Mouse (Mus musculus): Measurements from ENCODE around the gene AC124502.3. TPM values are rescaled to one million over a fixed set of nuclear protein-coding genes. Genes with fewer than 3 reads are reported as not detected.

The AC124502.3 gene
- total RNA-seq, 2 experiments from 2014 or later, result 3.4 to 6.9 TPM

DNA sequence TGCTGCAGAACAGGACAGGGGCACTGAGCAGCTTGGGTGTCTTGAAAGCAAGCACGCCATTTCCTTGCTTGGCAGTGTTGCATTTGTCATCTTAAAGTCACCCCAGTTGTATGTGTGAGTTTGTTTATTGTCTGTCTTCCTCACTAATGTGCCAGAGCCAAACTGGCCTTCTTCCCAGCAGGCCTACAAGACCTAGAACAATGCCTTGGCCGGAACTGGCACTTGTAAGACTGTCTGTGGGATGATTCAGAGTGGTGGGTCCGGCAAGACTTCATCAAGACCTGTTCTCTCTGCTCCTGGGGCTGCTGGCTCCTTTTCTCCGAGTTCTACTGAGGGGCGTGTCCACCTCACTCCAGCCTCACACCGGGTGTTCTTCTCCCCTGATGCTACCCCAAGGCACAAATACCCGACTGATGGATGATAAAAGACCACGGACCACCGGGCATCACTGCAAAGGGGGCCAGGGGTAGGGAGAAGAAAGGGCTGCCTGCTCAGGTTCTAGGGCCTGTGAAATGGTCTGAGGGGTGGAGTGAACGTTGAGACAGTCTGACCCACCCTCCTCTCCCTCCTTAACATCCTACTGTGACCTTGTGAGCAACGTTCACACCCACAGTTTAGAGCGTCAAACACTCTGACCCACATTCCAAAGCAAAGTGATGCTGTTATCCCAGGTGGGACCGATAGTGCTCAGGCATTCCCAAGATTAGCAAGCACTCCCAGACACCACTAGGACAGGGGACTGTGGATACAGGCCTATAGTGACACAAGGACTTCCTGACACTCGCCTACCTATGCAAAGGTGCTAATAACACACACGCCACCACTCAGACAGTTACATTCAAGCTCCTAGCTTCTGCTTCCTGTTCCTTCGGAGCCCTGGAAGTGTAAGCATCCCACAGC, 19.4 kb downstream of the AC124502.3 start:
- no peak for DNase-seq (ENCODE audit: low spot score in 2 of 2)

DNA sequence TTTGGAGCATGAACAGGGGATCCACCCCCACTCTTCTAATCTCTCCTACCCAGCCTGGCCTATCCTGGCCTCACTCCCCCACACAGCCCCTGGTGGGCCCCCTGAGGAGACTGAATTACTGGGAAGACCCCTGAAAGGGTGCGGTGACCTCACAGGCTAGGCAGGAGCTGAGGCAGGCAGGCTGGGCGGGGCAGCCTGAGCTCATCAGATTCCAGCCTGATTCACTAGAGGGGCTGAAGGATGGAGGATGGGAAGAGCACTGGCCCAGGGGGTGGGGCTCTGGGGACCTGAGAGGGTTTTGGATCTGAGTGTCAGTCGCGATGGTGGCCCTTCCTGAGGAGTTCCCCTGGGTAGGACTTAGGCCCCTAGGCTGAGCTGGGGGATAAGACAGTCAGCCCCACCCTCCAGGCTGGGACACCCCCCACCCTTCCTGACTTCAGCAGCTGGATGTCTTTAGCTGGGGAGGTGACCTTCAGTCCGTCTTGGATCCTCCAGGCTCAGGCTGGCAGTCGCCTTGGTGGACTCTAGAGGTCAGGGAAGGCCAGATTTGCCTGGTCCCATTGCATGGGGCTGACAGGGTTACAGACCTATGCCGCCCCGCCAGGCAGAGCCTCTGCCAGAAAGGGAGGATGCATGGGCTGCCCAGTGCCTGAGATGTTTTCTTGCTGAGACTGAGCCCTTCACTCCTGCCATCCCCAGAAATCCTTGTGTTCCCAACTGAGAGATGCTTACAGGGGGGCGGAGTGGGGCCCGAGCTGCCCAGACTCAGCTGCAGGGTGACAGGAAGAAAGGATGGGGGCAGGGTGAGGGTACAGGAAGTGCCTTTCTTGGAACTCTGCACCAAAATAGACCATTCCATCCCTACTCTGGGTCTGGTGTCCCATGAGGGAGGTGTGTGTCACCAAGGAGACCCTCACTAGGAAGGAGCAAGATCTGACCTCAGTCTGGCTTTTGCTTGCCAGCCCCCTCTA, 20.4 kb downstream of the AC124502.3 start:
- no peak for DNase-seq (ENCODE audit: low spot score in 2 of 2)

DNA sequence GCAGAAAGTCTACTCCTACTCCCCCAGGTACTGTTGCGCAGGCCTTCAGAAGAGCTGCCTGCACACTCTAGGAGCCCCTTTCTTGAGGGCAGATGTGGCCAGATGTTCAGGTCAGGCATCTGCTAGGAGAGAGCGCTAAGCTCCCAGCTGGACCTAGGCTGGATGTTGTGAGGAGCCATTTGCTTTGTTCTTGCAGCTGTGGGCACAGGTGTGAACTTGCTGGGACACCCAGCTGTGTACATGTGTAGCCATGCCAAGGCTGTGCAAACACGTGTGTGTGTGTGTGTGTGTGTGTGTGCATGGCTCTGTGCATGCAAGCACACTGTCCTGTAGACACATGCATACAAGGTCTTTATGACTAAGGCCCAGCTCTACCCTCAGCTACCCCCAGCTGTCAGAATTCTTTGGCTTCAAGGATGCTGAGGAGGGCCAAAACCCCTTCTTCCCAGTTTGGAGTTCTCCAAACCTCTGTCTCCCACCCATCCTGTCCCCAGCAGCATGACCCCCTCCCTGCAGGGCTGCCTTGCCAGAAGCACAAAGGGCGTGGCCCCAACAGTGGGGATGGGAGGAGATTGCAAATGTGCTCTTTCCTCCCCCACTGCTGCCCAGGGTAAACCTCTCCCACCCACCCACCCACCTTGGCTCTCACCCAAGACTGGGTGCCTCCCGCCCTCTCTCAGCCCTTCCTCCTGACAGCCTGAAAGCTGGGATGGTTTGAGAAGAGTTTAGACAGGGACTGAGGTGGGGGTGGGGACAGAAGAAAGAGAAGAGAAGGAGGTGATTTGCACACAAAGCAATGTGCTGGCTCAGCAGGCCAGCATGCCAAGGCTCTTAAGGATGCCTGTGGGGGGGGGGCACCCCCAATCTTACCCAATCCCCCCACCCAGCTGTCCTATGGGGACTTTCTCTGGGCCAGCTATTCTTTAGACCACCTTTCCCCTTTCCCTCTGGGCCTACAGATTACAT, 22.0 kb downstream of the AC124502.3 start:
- DNase-seq (ENCODE audit: low spot score in 2 of 2), result no peak

DNA sequence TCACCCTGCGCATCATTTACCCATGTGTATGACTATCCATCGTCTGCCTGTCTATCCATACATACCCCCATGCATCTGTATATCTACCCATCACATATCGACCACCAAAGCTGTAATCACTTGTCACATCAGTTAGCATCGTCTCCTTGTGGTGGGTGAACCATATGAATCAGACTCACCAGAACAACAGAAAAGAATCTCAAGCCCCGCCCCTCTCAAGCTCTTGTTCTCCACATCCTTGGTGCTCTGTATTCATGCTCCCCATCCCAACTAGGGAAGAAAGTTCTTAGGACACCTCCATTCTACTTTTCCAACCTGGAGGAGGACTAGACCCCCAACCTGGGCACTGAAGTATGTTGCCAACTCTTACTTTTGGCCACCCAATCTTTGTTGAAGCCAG, 23.4 kb downstream of the AC124502.3 start:
- no peak for DNase-seq (ENCODE audit: low spot score in 2 of 2)

DNA sequence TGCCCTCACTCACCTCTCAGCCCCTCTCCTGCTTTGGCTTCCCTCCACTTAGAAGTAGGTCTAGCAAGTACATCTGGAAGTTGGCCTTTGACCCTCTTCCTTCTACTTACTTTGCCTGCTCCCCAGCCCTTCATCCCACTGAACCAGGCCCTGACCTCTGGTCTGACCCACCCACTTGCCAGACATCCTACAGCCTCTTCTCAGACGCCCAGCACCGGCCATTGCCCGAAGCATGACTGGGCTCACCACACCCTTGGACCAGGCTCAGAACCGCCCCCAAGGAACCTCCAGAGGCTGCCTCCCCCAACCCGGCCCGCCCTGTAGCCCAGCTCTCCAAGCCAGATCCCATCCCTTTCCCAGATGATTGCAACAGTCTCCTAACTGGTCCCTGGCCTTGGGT, 23.8 kb downstream of the AC124502.3 start:
- DNase-seq (ENCODE audit: low spot score in 2 of 2), result no peak

DNA sequence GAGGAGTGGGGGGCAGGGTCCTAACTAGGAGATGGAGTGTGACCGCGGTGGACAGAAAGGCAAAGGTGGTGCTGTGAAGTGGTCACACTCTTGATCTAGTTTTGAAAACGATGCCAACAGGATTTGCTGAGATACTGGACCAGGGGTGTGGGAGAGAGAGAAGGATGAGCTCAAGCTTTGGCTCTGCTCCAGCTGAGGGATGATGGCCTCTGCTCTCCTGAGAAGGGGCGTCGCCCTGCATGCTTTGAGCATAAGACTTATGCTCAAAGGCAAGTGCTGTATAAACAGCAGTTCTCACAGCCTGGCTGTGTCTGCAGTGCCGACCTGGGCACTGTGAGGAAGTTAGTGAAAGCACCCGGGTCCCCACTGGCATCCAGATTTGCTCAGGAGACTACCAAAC, 26.4 kb downstream of the AC124502.3 start:
- DNase-seq (ENCODE audit: low spot score in 2 of 2), result no peak

DNA sequence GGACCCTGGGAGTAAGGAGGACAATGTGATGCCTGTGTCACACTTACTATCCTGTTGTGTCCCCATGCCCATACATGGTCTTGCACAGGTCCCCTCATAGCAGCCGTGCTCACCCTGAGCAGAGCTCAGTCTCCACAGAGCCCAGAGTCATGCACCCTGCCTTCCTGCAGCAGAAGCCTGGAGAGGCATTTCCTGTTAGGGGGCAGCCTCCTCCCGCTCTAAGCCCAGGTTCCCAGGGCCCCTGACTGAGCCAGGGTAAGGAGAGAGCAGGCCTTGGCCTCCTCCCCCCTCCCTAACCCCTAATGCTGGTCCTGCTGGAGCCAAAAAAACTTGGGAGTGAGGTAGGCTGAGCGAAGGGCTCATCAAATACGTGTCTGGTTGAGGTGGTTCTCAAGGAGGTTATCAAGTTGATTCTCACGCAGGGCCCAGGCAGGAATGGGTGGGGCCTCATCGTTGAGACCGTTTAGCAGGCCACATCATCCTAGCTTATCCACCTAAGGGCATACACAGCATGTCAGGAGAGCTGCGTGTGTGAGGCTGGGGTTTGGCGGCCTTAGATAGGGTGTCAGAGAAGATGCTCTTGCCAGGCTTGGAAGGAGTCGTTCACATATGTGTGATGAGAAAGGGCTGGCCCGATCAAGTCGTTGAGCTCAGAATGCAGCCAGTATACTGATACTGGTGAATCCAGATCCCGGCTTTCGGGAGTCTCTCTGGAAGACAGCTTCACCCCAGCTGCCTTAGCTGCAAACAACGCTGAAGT, 28.5 kb downstream of the AC124502.3 start:
- DNase-seq (ENCODE audit: low spot score in 2 of 2), result no peak

DNA sequence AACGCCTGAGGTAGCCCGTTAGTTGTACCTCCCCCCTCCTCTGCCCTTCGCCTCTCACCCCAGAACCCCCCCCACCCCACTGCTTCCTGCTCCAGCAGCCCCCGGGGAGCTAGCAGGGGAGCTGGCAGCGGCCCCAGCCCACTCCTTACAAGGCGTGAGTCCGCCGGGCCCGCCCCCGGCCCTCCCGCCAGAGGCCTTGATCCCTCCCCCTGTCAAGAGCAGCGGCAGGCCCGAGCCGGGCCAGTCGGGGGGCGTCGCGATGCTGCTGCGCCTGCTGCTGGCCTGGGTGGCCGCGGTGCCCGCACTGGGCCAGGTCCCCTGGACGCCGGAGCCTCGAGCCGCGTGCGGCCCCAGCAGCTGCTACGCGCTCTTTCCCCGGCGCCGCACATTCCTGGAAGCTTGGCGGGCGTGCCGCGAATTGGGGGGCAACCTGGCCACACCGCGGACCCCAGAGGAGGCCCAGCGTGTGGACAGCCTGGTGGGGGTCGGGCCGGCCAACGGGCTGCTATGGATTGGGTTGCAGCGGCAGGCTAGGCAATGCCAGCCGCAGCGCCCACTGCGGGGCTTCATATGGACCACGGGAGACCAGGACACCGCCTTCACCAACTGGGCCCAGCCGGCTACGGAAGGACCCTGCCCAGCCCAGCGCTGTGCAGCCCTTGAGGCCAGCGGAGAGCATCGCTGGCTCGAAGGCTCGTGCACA, 29.3 kb downstream of the AC124502.3 start, which contains the start of gene Cd248:
Gene Cd248, plus strand, starts transcription at position 212 of the 703 bp plus-strand sequence.
- DNase-seq (ENCODE audit: low spot score in 2 of 2), result no peak

DNA sequence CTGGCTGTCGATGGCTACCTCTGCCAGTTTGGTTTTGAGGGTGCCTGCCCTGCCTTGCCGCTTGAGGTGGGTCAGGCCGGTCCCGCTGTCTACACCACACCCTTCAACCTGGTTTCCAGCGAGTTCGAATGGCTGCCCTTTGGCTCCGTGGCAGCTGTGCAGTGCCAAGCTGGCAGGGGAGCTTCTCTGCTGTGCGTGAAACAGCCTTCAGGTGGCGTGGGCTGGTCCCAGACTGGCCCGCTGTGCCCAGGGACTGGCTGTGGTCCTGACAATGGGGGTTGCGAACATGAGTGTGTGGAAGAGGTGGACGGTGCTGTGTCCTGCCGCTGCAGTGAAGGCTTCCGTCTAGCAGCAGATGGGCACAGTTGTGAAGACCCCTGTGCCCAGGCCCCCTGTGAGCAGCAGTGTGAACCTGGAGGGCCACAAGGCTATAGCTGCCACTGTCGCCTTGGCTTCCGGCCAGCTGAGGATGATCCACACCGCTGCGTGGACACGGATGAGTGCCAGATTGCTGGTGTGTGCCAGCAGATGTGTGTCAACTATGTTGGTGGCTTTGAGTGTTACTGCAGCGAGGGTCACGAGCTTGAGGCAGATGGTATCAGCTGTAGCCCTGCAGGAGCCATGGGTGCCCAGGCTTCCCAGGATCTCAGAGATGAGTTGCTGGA, 30.0 kb downstream of the AC124502.3 start:
- no peak for DNase-seq (ENCODE audit: low spot score in 2 of 2)

DNA sequence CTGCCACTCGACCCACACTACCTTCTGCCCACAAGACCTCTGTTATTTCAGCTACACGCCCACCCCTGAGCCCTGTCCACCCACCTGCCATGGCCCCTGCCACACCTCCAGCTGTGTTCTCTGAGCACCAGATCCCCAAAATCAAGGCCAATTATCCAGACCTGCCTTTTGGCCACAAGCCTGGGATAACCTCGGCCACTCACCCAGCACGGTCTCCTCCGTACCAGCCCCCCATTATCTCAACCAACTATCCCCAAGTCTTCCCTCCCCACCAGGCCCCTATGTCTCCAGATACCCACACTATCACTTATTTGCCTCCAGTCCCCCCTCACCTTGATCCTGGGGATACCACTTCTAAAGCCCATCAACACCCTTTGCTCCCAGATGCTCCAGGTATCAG, 30.8 kb downstream of the AC124502.3 start:
- DNase-seq (ENCODE audit: low spot score in 2 of 2), result no peak

DNA sequence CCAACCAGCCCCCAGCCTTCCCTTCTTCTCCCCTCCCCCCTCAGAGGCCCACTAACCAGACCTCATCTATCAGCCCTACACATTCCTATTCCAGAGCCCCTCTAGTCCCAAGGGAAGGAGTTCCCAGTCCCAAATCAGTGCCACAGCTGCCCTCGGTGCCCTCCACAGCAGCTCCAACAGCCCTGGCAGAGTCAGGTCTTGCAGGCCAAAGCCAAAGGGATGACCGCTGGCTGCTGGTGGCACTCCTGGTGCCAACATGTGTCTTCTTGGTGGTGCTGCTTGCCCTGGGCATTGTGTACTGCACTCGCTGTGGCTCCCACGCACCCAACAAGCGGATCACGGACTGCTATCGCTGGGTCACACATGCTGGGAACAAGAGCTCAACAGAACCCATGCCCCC, 31.3 kb downstream of the AC124502.3 start:
- DNase-seq (ENCODE audit: low spot score in 2 of 2), result no peak

DNA sequence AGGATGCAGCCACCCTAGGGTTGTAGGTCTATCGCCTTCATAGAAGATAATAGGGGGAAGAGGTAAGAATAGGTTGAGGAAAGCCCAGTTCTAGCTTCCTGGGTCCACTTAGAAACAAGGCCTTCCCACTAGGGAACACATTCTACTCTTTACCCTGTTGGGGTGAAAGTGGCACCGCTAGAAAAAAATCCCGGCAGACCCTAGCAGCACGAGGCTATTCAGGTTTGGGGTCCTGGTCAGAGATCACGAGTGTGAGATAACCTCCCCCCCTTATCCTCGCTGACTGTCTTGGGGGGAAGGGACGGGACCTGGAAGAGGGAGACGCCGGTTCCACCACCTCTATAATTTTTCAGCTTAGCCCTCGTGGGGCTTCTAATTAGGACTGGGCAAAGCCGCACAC, 32.4 kb downstream of the AC124502.3 start:
- no peak for DNase-seq (ENCODE audit: low spot score in 2 of 2)

DNA sequence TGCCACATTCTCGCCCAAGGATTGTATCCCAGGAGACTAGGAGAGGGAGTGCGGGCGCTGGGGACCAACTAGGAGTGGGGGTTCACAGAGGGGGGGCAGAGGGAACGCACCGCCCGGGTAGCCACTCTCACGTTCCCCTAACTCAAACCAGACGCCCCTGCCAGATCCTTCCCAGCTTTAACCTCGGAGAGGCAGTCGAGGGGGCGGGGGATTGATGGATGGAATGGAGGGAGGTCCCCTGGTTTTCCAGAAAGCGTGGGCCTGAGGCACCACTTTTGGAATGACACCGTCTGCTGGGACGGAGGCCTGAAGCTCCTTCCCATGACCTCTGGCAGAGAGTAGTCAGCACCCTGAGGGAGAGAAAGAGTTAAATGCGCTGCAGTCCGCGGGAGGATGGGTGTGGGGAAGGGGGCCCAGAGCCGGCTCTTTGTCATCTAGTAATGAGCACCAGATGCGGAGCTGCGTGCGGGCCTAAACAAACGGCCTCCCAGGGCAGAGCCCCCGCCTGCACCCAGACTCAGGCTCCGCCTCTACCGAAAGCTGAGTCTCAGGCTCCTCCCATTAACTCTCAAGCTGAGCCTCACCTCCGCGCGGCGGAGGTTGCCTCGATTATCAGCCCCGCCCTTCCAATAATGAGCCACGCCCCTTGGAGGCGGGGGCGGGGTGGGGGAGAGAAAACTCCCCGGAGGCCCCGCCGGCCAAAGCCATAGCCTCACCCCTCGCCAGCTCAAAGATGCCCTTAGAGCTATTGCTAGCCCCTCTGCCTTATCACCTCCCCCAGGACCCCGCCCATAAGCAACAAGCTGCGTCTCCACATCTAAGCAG, 33.1 kb downstream of the AC124502.3 start:
- no peak for DNase-seq (ENCODE audit: low spot score in 2 of 2)

DNA sequence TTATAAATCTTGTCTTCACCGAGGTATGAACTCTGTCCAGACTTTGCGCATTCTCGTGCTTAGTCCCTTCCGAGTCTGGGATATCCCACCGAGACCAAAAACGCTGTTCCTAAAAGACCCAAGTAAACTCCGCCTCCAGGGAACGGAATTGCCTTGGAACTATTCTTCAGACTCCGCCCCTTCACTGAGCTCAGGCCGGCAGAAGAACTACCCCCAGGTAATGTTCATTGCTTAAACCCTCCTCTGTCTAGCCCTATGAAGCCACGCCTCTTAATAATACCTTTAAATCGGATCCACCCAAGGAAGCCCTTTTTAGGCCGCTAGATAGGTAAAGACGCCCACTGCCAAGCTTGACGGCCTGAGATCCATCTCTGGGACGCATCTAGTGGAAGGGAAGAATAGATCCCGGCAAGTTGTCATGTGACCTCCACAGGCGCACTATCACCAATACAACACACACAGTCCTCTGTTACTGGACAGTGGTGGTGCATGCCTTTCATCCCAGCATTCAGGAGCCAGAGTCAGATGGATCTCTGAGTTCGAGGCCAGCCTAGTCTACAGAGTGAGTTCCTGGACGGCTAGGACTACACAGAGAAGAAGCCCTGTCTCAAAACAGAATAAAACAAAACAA, 33.8 kb downstream of the AC124502.3 start:
- DNase-seq (ENCODE audit: low spot score in 2 of 2), result no peak

DNA sequence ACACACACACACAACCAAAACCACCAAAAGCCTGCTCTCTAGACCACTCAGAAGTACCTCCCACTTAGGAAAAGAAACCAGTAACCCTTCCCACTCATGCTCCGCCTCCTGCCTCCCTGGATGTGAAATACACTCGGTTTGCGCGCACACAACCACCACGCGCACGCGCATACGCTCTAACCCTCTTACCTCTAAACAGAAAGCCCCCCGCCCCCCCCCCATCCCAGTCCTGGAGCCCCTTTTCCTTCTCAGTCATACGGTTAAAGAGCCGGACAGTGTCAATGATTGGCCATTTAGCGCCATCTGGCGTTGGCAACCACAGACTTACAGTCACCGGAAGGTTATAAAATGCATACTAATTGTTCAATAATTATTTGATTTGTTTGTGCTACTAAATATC, 34.3 kb downstream of the AC124502.3 start:
- DNase-seq (ENCODE audit: low spot score in 2 of 2), result no peak

DNA sequence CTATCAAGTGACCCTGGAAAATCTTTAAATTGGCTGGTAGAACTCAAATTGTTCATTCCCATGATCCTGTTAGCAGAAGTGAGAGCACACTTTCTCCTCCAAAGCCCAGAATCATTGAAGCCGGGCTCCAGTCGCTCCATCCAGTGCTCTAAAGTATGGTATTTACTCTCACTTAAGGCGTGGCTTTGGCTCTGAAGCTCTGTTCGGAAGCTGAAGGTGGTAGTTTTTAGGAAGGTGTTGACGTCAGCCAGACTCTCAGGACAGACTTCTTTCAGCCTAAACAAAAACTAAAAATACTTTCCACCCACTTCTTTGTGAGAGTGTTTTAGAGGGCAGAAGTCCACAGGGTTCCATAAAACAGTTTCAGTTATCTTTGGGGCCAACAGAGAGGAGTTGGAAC, 34.8 kb downstream of the AC124502.3 start:
- no peak for DNase-seq (ENCODE audit: low spot score in 2 of 2)

DNA sequence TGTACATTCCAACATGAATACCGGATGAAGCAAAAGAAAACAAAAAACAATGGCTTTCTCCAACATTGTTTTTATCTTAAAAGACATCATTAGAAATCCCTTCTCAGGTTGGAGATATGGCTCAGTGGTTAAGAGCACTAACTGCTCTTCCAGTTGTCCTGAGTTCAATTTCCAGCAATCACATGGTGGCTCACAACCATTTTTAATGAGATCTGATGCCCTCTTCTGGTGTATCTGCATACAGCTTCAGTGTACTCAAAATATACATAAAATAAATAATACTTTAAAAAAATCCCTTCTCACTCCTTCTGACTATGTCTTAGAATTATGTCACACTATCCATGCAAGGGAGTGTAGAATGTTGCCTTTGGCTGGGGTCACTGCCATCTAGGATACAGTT, 40.6 kb downstream of the AC124502.3 start:
- DNase-seq (ENCODE audit: low spot score in 2 of 2), result no peak
